Mouse (Mus musculus) adrenal gland, postnatal 25 days (tissue): ENCODE results near the gene Mrs2. TPM values are rescaled to one million over a fixed set of nuclear protein-coding genes. Genes with fewer than 3 reads are reported as not detected.
"Not testable (repeated sequence)": the region's sequence is repeated elsewhere in the genome, so short reads cannot be mapped to it uniquely, and the experiment has no call there.

Source experiments
- DNase-seq: peaks from one replicate; pipeline ENCODE4 v3.0.0; 2021; ENCODE audit warnings: mixed read lengths
- total RNA-seq: library from RNA; stranded (reverse); gene quantifications from 2 replicates; pipeline ENCODE4 v1.2.3, GENCODE M21; 2021

Mrs2 gene
- total RNA-seq, 1 experiment from 2014 or later, result 86.8 TPM

DNA sequence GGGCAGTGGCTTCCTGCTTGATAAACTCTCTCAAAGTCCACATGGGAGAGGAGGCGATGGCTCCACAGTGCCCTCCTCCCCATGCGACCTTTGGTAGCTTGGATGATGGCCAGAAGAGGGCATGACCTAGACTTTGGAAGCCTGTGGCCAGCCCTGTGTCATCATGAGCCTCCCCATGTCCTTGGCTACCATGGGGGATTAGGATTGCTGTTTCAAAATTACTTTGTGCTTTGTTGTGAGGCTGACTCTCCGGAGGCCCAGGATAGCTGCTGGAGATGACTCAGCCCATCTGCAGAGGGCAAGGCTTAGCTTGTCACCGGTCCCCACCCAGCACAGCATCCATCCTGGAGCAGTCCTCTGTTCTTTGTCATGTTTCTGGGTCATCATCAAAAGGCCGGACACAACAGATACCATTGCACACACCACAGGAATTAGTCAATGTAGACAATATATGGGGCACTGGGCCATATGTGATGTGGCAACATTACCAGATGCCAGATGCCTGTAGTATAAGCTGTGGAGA, 42.3 kb downstream of the Mrs2 start:
- DNase-seq, result peak; percentile 21

DNA sequence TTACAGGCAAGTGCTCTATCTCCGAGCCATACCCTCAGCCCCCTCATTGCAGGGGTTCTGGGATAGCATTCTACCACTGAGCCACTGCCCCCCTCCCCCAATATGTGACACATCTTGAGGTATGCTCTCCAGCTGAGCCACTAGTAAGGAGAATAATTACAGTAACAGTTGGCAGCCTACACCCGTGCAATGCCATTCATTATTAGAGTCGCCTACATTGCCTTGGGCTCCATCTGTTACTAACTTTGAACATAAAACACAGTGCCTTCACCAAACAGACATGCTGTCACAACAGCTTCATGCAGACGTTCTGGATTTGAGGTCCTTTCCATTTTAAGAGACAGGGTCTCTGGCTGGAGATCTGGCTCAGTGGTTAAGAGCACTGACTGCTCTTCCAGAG, 43.8 kb downstream of the Mrs2 start:
- DNase-seq, result no peak

DNA sequence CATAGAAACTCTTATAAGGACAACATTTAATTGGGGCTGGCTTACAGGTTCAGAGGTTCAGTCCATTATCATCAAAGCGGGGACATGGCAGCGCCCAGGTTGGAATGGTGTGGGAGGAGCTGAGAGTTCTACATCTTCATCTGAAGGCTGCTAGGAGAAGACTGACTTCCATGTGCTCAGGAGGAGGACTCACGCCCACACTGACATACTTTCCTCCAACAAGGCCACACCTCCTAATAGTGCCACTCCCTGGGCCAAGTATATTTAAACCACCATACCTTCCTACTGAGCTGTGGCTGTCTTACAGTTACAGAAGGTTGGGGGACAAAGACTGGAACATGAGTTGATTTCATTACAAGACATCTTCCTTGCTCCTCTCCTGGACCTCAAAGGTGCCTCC, 48.4 kb downstream of the Mrs2 start:
- not testable (repeated sequence) for DNase-seq

DNA sequence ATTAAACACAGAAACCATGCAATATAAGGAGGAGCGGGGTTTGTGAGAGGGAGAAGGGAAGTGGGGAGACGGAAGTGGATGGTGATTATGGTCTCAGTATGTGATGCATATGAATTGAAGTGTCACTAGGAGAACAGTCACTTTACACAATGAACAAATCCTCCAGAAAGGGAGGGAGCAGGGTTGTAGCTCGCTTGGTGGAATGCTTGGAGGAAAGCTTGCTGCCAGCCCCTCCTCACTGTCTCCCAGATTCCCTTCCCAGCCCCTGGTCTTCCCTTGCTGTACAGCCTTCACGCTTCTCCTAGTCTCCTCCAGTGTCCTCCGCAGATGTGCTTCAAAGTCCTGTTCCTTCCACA, 54.4 kb downstream of the Mrs2 start:
- DNase-seq, result no peak

DNA sequence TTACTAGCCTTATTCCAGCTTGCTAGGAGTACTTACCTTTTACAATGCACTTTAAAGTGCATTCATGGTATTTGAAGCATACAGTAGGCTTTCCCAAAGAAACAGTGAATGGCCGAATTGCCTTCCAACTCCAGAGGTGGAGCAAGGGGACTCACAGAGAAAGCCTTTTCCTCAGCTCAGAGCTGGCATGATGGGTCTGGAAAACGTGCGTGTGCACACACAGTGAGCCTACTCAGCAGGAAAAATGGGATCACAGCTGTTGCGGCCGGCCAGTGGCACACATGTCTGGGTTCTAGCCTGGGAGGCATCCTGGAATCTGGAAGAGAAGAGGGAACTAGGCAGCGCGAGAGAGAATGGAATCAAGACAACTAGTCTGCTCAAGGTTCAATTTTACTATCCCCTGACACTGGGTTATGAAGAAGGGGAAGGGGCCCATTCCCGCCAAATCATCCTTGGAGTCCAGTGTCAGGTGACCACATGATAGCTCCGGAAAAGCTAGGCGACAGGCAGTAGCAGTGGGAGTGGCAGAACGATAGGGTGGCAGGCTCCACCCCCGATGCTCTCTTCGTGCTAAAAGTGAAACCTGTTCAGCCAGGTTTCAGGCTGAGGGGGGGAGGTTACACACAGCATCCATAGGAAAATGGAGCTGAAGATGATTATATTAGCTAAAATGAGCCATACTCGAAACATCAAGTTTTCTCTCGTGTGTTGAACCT, 54.9 kb downstream of the Mrs2 start:
- no peak for DNase-seq

DNA sequence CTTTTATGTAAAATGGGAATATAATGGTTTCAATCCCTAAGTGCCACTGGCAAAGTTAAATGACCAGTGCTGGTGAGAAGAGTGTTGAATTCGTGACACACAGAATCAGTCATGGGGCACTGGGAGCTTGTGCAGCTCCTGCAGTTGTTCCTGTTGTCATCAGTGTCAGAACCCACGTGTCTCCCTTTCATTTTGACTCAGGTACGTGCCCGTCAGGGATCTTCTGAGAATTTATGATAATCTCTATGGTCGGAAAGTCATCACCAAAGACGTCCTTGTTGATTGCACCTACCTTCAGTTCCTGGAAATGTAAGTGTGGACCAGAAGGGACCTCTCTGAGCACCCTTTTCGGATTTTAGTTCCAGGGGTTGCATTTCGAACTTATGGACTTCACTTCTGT, 58.1 kb downstream of the Mrs2 start:
- DNase-seq, result no peak

DNA sequence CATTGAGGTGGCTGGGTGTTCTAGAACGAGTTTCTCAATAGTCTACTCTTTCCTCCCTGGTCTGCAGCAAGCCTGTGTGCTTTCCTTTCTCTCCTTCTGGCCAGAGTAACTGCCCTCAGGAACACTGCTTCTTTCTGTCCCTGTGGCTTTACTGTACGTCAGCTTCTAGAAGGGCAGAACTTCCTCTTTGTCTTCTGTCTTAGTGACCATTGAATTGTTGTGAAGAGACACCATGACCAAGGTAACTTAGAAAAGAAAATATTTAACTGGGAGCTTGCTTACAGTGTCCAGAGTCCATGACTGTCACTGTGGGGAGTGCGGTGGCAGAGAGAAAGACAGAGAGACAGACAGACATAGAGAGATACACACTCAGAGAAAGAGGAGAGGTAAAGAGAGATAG, 60.1 kb downstream of the Mrs2 start:
- no peak for DNase-seq

DNA sequence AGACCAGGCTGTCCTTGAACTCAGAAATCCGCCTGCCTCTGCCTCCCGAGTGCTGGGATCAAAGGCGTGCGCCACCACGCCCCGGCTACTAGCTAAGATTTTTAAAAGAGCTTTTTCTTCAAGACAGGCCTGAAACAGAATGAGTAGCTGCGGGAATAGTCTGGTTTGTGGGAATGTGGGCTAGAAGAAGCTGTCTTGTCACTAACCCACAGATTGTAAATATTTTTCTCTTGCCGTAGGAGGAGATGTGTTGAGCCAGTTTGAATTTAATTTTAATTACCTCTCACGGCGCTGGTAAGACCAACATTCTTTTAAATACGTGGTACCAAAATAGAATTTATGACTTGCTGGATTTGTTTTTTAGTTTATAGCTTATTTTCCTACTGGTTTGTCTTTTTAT, 61.5 kb downstream of the Mrs2 start:
- DNase-seq, result no peak

DNA sequence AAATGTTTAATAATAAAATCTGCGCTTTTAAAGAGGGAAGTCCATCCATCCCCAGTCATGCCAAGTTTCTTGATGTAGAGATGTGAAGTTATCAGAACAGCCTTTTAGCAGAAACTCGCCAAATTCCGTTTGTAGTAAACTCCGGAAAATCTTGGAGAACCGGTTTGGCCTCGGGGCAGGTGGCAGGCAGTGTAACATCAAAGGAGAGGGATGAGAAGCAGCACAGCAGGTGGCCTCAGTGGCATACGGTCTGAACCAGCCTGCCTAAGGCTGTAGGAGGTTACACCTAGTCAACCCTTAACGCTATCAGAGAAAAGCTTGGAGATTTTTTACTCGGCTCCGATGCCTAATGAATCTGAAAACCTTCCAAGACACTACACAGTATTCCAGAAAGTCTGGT, 64.7 kb downstream of the Mrs2 start:
- DNase-seq, result no peak

DNA sequence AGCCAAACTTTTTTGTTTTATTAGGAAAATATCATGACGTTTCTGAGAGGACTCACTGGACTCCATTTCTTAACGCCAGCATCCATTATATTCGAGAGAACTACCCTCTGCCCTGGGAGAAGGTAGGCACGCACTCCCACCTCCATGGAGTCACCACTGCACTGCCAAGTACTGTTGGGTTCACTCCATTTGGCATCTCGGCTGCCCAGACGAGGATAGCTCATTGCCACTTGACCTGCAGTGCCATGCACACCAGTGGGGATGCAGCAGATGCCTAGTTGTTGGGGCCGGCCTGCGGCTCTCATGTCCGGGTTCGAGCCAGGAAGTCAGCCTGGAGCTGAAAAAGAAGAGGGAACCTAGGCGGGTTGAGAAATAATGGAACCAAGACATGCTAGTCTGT, 65.1 kb downstream of the Mrs2 start:
- no peak for DNase-seq

DNA sequence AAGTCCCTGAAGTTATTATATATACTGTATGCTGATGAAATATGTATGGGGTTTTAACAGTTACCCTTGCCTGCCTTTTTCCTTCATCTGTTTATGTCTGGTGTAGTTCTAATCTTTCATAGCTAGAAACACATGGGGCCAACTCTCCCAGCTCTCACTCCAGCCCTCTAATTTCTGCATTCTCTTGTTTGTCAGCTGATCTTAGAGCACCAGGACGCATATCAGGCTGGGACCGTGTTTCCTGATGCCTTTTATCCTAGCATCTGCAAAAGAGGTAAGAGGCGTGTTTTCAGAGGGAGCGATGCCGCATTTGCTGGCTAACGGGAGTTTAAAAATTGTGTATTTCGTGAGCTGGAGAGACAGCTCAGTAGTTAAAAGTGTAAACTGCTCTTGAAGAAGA, 67.5 kb downstream of the Mrs2 start:
- DNase-seq, result no peak

DNA sequence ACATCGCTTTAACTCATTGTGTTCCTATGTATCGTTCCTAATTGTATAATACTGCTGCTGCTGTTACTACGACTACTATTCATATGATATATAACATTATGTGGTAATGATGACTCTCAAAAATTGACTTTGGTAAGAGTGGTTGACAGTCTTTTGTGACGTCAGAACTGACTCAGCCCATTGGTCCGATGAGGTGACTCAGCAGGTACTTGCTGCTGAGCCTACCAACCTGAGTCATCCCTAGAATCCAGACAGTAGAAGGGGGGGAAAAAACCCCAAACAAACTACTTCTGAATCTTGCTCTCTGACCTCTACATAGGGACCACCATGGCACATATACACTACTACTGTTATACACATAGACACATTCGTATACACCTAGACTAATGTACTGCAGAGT, 71.3 kb downstream of the Mrs2 start:
- no peak for DNase-seq

DNA sequence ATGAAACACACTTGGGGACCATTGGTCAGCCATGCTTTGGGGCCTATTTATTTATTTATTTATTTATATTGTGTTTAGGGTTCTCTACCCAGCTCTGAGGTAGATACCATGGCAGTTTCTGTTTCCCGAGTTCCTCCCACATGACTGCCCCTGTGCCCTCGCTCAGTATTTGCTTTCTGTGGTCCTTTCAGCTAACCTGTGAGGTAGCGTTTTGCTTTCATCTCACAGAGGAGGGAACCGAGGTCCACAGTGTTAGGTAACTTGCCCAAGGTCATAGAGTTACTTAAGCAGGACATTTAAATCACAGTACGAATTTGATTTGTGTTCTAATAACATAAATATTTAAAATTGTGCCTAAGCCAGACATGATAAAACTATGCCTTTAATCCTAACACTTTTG, 73.0 kb downstream of the Mrs2 start:
- no peak for DNase-seq

DNA sequence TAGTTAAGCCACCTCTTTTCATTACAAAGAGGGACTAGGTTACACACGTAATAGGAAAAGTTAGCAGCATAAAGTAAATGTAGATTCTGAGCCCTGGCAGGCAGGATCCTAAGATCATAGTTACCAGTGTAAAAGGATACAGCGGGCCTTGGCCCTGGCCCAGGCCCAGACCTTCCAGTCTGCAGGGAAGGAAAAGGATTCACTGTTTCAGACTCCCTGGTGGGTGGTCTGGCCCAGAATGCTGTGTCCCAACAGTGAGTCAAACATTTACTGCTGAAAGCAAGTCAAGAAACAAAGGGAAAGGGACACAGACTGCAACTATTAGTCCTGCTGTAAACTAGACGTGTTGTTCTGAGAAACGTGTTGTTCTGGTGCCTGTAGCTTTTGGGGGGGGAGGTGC, 74.6 kb downstream of the Mrs2 start:
- no peak for DNase-seq

DNA sequence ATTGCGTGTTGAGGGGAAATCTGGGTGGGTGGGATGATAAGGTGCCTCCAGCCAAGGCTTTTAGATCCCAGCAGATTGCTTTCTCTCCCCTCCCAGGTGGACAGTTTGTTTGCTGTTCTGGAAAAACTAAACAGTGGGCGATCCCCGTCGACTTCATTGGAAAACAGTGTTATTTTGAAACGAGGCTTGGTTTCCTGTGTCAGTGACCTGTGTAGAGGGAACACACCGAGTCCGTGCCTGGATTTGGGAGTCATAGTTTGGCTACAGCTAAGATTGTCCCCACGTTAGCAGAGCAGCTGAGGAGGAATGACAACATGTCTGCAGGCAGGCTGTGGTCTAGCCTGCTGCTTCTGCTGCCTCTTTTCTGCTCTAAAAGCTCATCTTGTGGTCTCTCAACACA, 76.9 kb downstream of the Mrs2 start:
- no peak for DNase-seq

DNA sequence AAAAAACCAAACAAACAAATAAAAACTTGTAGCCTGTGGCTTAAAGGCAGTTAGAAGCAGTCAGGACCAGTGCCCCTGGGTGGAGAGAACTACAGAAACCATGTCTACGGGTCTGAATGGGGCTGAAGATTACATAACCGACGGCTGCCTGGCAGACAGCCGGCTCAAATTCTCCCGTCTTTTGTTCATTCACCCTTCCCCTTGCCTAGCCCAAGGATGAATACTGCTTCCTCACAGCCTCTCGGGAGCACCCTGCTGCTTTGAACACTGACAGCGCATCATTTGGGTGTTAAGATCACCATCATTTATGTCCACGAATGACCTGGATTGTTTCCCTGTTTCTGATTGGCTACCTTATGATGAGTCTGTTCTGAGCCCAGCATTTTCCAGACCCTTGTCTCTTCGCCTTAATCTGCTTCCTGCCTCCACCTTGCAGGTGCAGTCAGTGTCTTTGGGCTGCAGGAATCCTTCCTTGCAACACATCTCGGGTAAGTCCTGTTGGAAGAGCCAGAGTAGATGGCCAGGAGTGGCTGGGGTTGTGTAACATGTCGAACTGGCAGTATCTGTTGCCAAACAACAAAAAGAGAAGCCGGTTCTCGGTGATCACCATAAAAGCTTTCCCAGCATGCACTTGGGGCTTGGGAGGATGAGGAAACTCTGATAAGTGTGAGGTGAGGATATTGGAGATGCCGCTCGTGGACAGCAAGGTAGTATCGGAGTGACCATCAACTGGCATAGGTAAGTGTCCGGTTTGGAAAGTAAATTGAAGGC, 77.5 kb downstream of the Mrs2 start, which contains the start of gene Gpld1:
Gpld1 (plus strand) TSS at position 641 of the 771 bp plus-strand sequence.
- DNase-seq, result no peak

DNA sequence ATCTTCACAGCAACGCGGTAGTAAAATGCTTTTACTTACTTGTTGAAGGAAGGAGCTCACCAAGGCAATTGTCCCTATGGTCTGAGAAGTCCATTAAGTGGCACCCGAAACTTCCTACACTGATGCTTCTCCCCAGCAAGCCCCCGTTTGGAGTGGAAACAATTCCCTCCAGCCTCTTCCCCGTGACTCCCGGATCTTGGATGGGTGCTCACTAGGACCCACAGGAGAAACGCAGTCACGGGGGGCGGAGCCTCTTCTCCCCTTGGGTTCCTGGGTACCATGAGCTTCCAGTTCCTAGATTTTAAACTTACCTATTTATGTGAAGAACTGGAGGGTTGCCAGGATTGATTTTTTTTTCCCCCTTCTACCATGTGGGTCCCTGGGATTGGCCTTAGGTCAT, 80.7 kb downstream of the Mrs2 start:
- no peak for DNase-seq

DNA sequence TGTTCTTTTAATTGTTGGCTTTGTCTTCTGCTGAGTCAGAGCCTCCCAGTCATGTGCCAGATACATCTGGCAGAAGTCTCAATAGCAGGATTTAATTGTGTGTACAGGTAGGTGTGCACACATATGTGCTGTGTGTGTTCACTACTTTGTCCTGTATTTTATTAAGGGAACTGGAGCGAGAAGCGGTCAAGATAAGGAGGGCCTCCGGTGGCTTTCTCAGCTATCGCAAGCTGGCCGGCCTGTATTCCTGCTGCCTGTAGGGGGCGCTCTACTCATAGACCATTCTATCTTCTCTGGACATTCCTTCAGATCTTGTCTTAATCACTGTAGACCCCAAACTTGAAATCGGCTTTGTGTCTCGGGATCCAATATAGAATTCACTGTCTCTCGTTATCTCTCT, 81.5 kb downstream of the Mrs2 start:
- peak; percentile 80 for DNase-seq

DNA sequence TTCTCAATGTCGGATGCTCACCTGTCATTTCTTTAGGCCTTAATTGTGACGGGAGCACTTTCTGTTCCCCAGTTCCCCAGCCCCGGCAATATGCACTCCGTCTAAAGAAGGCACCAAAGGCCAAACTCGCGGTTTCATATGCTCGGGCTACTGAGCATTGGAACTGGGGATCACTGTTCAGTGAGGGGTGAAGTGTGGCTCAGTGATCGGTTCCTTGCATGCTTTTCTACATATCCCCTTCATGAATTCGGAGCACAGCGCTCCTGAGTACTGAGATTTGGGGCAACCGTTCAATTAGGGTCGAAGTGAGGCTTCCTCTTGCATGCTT, 82.4 kb downstream of the Mrs2 start:
- DNase-seq, result no peak

Other genes with a start within 250 kb of the Mrs2 start
- 204 and 221 TPM in 2 replicates for gene BC005537, start 218.7 kb downstream of the Mrs2 start, total RNA-seq
- gene Acot13, start 188.8 kb downstream of the Mrs2 start, total RNA-seq, result 87.2 and 92.5 TPM in 2 replicates
- gene Tdp2, start 188.7 kb downstream of the Mrs2 start, total RNA-seq, result 30.2 and 32.5 TPM in 2 replicates
- 0.52 and 0.76 TPM in 2 replicates for gene D130043K22Rik, start 175.2 kb downstream of the Mrs2 start, total RNA-seq
- gene Aldh5a1, start 82.7 kb downstream of the Mrs2 start, total RNA-seq, result 16.7 and 21.9 TPM in 2 replicates
- gene Gpld1, start 77.2 kb downstream of the Mrs2 start, total RNA-seq, result 5.6 and 7.9 TPM in 2 replicates
- 0.43 TPM in 1 of 2 replicates, not detected in the other for gene Dcdc2a, start 35.6 kb upstream of the Mrs2 start, total RNA-seq